Mouse (Mus musculus) heart, postnatal 0 days (tissue): ENCODE measurements around the gene Ubox5. TPM values are rescaled to one million over a fixed set of nuclear protein-coding genes. Genes with fewer than 3 reads are reported as not detected.

Experiments
- ATAC-seq: fragments of 200-750 bp; cut with Nextera tagmentation; 2 replicates; pipeline ENCODE4 v1.8.0; 2017; ENCODE audit warnings: low read depth, moderate number of reproducible peaks, moderate library complexity; ENCODE audit not compliant: insufficient read depth
- DNase-seq: peaks from one replicate; pipeline ENCODE4 v3.0.0-alpha.2; 2016; ENCODE audit warnings: low spot score
- H3K27ac ChIP-seq: fragments of 300-500 bp; sonication (generic); 2 replicates; pipeline ENCODE4 v1.5.1; 2014; ENCODE audit warnings: low read depth, mild to moderate bottlenecking
- H3K27me3 ChIP-seq: fragments of 300-500 bp; sonication (generic); 2 replicates; pipeline ENCODE4 v1.6.1; 2014; ENCODE audit warnings: low read length, mixed read lengths; ENCODE audit not compliant: control insufficient read depth, insufficient read depth
- H3K36me3 ChIP-seq: fragments of 300-500 bp; sonication (generic); replicated peaks from 2 replicates; pipeline ENCODE4 v1.6.1; 2014; ENCODE audit warnings: low read length, mixed read lengths; ENCODE audit not compliant: control insufficient read depth, insufficient read depth
- H3K4me1 ChIP-seq: fragments of 300-500 bp; sonication (generic); 2 replicates; pipeline ENCODE4 v1.6.1; 2014; ENCODE audit warnings: antibody characterized with exemption; ENCODE audit not compliant: control insufficient read depth, insufficient read depth
- H3K4me2 ChIP-seq: fragments of 300-500 bp; sonication (generic); 2 replicates; pipeline ENCODE4 v1.6.1; 2014; ENCODE audit warnings: low read depth, mild to moderate bottlenecking, low read length, moderate library complexity
- H3K4me3 ChIP-seq: fragments of 300-500 bp; sonication (generic); 2 replicates; pipeline ENCODE4 v1.5.1; 2014; ENCODE audit warnings: low read depth, low read length
- H3K9ac ChIP-seq: fragments of 300-500 bp; sonication (generic); replicated peaks from 2 replicates; pipeline ENCODE4 v1.6.1; 2014; ENCODE audit warnings: low read depth, low read length, mixed read lengths
- H3K9me3 ChIP-seq: fragments of 300-500 bp; sonication (generic); replicated peaks from 2 replicates; pipeline ENCODE4 v1.6.1; 2016; ENCODE audit warnings: low read length; ENCODE audit not compliant: control insufficient read depth
- CTCF ChIP-seq: IDR thresholded peaks from 2 replicates; pipeline ENCODE4 v1.5.1; 2016; ENCODE audit warnings: antibody characterized with exemption, control low read depth, low read depth
- EP300 ChIP-seq: IDR thresholded peaks from 2 replicates; pipeline ENCODE4 v1.6.1; 2016; ENCODE audit warnings: antibody characterized with exemption, low read depth
- WGBS: fragments of 180-500 bp; shearing (Covaris S2); extraction: QIAGEN DNeasy Blood & Tissue Kit; methylation state at CpG from one replicate; pipeline ENCODE4 v1.1.7; 2014; 5-methylcytosine and 5-hydroxymethylcytosine counted together
- polyA plus RNA-seq: library from polyadenylated mRNA; unstranded; fragments of >200 nt; fragmentation: Nextera tagmentation; extraction: Ambion mirVana; gene quantifications from 2 replicates; pipeline ENCODE4 v1.2.1, GENCODE M21; 2015
- total RNA-seq: library from RNA; depleted of rRNA; stranded (reverse); fragments of >200 nt; gene quantifications from 2 replicates; pipeline ENCODE4 v1.2.3, GENCODE M21; 2014; ENCODE audit warnings: low replicate concordance

Ubox5 gene
- total and polyA plus RNA-seq, 2 experiments from 2014 or later, result 2.1 to 4.4 TPM

DNA sequence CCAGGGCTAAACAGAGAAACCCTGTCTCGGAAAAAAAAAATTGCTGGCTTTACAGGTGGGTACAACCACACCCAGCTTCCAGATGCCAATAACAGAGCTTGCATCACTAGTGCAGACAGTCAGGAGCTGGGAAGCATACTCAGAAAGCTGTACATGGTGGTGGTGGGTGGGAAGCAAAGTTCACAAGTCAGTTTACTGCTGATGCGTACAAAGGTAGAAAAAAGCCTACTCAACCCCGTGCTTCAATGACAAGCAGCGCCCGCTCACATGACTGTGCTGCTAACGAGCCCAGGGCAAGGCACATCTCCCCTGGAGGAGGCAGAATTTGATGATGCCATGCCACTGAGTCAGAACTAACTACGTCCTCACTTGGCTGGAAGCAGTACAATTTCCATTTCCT is 10.9 kb downstream of the Ubox5 start:
- ATAC-seq, result no peak

DNA sequence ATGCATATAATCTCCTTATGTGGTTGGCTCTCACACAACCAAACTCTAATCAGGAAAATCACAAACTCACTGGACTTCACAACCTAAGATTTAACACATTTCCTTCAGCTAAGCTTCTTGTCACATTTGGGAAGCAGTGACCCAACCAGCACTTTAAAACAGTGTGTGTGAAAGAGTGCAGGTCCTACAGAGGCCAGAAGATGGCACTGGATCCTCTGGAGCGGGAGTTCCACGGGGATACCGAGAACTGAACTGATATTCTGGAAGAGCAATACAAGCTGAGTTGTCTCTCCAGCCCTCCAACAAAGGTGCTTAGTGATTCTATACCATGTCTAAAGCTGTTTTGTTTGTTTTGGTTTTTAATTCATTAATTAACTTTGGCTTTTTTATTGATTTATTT is 16.7 kb downstream of the Ubox5 start:
- Histone ChIP-seq H3K27ac (no peak overlapping the region), H3K4me3 (no peak overlapping the region), H3K4me1 (no peaks in the 10 kb centered on the region), H3K9me3 (no peaks in the 10 kb centered on the region), H3K9ac (no peak overlapping the region), H3K27me3 (no peaks in the 10 kb centered on the region), H3K36me3 (peaks cover 37% of the 10 kb centered on the region), H3K4me2 (no peak overlapping the region)
- no peak for TF ChIP-seq EP300
- TF ChIP-seq CTCF, result peak; percentile 28; the same call in 1 of the 2 replicates
- DNase-seq, result no peak
- 74% methylated on average over 3 of the region's 3 CpGs for WGBS
- no peak for ATAC-seq

More for the DNA sequence above, 10.9 kb downstream of the Ubox5 start:
- 82% methylated on average over 7 of the region's 7 CpGs for WGBS
- Histone ChIP-seq H3K36me3 (peaks cover 40% of the 10 kb centered on the region), H3K4me1 (no peaks in the 10 kb centered on the region), H3K27ac (no peak overlapping the region), H3K9ac (no peak overlapping the region), H3K9me3 (no peaks in the 10 kb centered on the region), H3K4me3 (no peak overlapping the region), H3K4me2 (no peak overlapping the region), H3K27me3 (no peaks in the 10 kb centered on the region)
- DNase-seq, result no peak
- no peak for TF ChIP-seq CTCF
- TF ChIP-seq EP300, result no peak

DNA sequence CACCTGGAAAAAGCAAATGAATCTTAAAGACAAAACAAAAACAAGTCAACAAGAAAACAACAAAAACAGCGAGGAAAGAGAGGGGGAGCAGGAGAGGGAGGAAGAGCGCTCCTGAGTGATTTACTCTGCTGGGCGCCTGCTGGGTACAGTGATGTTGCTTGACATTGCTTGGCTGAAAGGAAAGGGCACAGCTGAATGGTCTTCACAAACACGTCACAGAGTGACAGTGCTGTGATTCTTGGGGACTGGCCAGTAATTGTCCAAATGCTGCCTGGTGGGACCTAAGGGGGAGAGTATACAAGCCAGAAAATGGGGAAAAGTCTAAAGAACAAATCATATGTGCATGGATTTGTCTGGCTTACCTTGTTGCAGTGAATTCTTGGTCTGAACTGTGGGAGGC is 27.6 kb downstream of the Ubox5 start:
- H3K27me3 ChIP-seq, result no peaks in the 10 kb centered on the region
- 66% methylated on average over 4 of the region's 4 CpGs for WGBS
- TF ChIP-seq EP300 (no peak), CTCF (no peak)
- no peaks in the 10 kb centered on the region for H3K9me3 ChIP-seq
- no peak overlapping the region for H3K27ac ChIP-seq
- peaks cover 56% of the 10 kb centered on the region for H3K36me3 ChIP-seq
- no peak overlapping the region for H3K4me2 ChIP-seq
- no peak overlapping the region for H3K4me3 ChIP-seq
- DNase-seq, result no peak
- H3K4me1 ChIP-seq, result no peaks in the 10 kb centered on the region
- no peak for ATAC-seq
- no peak overlapping the region for H3K9ac ChIP-seq

DNA sequence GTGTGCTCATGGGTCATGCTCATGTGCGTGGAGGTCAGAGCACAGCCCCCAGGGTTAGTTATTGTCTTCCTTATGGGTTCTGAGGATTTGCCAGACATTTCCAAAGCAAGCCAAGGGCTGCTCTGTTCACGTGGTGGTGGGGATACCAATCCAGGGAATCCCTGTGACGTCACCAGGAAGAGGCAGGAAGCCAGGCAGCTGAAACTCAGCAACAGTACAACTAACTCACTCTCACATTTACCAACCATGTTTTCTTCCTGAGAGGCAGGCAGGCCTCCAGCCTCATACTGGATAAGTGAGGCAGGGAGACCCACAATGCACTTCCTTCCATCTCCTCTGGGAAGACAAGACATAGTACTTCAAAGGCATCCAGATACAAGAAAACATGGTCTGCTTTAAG is 31.4 kb downstream of the Ubox5 start:
- H3K36me3 ChIP-seq, result peaks cover 69% of the 10 kb centered on the region
- H3K27ac ChIP-seq, result no peak overlapping the region
- WGBS, result 60% methylated on average over 3 of the region's 3 CpGs
- DNase-seq (no peak), ATAC-seq (no peak)
- TF ChIP-seq CTCF, result no peak
- no peak for TF ChIP-seq EP300
- no peak overlapping the region for H3K4me3 ChIP-seq
- no peaks in the 10 kb centered on the region for H3K4me1 ChIP-seq
- H3K9me3 ChIP-seq, result no peaks in the 10 kb centered on the region
- no peak overlapping the region for H3K4me2 ChIP-seq
- no peak overlapping the region for H3K9ac ChIP-seq
- H3K27me3 ChIP-seq, result no peaks in the 10 kb centered on the region

DNA sequence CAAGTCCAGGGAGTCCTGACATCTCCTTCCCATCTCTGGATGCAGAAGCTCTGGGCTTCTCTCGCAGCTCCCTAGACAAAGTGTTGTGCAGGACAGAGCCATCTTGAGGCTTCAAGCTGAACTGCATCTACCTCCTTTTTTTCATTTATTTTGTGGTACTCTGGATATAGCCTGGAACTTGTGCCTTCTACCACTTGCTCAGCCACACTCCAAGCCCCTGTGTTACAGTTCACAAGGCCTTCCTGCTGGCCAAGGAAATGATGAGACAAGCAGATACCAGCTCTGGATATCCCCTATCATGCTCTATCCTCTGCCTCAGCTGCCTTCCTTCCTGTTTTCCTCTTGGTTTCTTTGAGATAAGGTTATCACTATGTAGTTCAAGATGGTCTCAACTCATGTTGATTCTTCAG is 32.2 kb downstream of the Ubox5 start:
- peak; percentile 50 for DNase-seq
- TF ChIP-seq EP300 (no peak), CTCF (peak; percentile 64)
- Histone ChIP-seq H3K9me3 (no peaks in the 10 kb centered on the region), H3K9ac (no peak overlapping the region), H3K27ac (no peak overlapping the region), H3K27me3 (no peaks in the 10 kb centered on the region), H3K36me3 (peaks cover 61% of the 10 kb centered on the region), H3K4me3 (no peak overlapping the region), H3K4me2 (no peak overlapping the region), H3K4me1 (no peaks in the 10 kb centered on the region)
- 0% methylated on average over 1 of the region's 1 CpGs for WGBS
- peak; percentile 44; the same call in 1 of the 2 replicates for ATAC-seq

DNA sequence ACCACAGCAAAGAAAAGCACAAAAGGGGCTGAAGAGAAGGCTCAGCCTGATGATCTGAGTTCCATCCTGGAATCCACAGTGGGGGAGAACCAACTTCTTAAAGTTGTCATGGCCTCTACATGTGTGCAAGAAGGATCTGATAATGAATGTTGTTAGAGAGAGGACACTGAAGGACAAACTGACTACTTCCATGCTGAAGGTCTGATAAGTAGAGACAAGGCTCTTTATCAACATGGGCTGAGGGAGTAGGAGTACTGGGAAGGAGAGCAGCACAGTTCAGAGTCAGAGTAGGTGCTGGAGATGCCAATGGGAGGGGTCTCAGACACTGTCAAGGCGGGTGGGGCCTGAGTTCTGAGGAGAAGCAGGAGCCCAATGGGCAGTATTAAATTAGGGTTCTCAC is 34.2 kb downstream of the Ubox5 start:
- Histone ChIP-seq H3K4me1 (no peaks in the 10 kb centered on the region), H3K4me3 (no peak overlapping the region), H3K27me3 (no peaks in the 10 kb centered on the region), H3K27ac (no peak overlapping the region), H3K9ac (no peak overlapping the region), H3K4me2 (no peak overlapping the region), H3K36me3 (peaks cover 63% of the 10 kb centered on the region), H3K9me3 (no peaks in the 10 kb centered on the region)
- DNase-seq (no peak), ATAC-seq (no peak)
- TF ChIP-seq CTCF (no peak), EP300 (no peak)
- WGBS, result 71% methylated on average over 1 of the region's 1 CpGs
